Mouse (Mus musculus) ES-Bruce4 (cell line): ENCODE data around the gene Jam2.

Experiments used
- CTCF ChIP-seq: IDR thresholded peaks from one replicate; pipeline ENCODE4 v1.8.1; 2011; ENCODE audit warnings: low read depth, low read length
- EP300 ChIP-seq: IDR thresholded peaks from 2 replicates; pipeline ENCODE4 v1.6.1; 2011; ENCODE audit warnings: low read depth, low read length; ENCODE audit not compliant: insufficient read depth
- POLR2A ChIP-seq: IDR thresholded peaks from one replicate; pipeline ENCODE4 v1.8.1; 2011; ENCODE audit warnings: low read length; ENCODE audit not compliant: insufficient read depth

DNA sequence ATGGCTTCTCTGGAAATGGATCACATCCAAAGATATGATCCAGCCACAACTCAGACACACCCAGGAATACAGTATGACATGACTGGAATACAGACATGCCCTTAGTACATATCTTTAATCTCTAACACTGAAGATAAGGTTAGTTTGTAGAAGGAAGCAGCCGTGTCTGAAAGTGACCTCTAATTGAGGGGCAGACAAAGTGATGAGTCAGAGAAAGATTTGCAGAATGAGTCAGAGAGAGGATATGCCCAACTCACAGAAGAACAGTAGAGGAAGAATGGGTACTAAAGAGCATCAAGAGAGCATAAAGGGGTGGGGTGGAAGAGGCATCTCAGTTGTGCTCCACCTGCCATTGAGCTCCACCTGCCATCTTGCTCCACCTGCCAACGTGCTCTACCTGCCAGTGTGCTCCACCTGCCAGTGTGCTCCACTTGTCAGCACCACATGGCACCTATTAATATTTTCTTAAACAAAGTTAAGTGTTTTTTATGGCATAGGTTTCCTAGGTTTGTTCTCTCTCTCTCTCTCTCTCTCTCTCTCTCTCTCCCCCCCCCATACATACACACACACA, 16.8 kb downstream of the Jam2 start:
- TF ChIP-seq POLR2A (no peak), CTCF (no peak), EP300 (no peak)
